Mouse (Mus musculus): ENCODE results near the gene Apoc2. TPM values are rescaled to one million over a fixed set of nuclear protein-coding genes. Genes with fewer than 3 reads are reported as not detected.

Apoc2 gene
- polyA plus RNA-seq, 1 experiment from 2014 or later, result 0.23 TPM

GRCm38 (mm10) chr7:19668947-19669721, 8.6 kb downstream of the Apoc2 start:
- 7% methylated on average over 10 of the region's 10 CpGs for WGBS
- Histone ChIP-seq H3K27ac (peak overlapping the region; percentile 45; the same call in 1 of the 2 replicates), H3K9ac (replicated peaks) (no peak overlapping the region), H3K27me3 (0 out of 2 replicates have a peak, but pooled peaks cover 3% of the 10 kb centered on the region), H3K4me3 (replicated peaks) (no peak overlapping the region), H3K36me3 (no peaks in the 10 kb centered on the region), H3K9me3 (no peaks in the 10 kb centered on the region), H3K4me2 (replicated peaks) (peak overlapping the region; percentile 22; the same call in 1 of the 2 replicates), H3K4me1 (replicated peaks) (peaks cover 13% of the 10 kb centered on the region)
- ATAC-seq, result peak; percentile 67

- H3K27ac ChIP-seq, result no peak overlapping the region
- H3K27me3 ChIP-seq, result 0 out of 2 replicates have a peak, but pooled peaks cover 3% of the 10 kb centered on the region
- no peak overlapping the region for H3K4me3 ChIP-seq (replicated peaks)
- ATAC-seq, result no peak
- H3K36me3 ChIP-seq, result 0 out of 2 replicates have a peak, but pooled peaks cover 5% of the 10 kb centered on the region
- WGBS, result 81% methylated on average over 2 of the region's 2 CpGs
- no peak overlapping the region for H3K9ac ChIP-seq (replicated peaks)
- H3K4me1 ChIP-seq (replicated peaks), result peaks cover 30% of the 10 kb centered on the region
- no peaks in the 10 kb centered on the region for H3K9me3 ChIP-seq
- no peak overlapping the region for H3K4me2 ChIP-seq (replicated peaks)
Observed at GRCm38 (mm10) chr7:19667434-19667833, 10.3 kb downstream of the Apoc2 start.

- no peak overlapping the region for H3K4me3 ChIP-seq (replicated peaks)
- H3K36me3 ChIP-seq, result 0 out of 2 replicates have a peak, but pooled peaks cover 10% of the 10 kb centered on the region
- 63% methylated on average over 3 of the region's 3 CpGs for WGBS
- no peak for ATAC-seq
- H3K27ac ChIP-seq, result no peak overlapping the region
- no peak overlapping the region for H3K4me2 ChIP-seq (replicated peaks)
- peaks cover 32% of the 10 kb centered on the region for H3K4me1 ChIP-seq (replicated peaks)
- H3K9me3 ChIP-seq, result no peaks in the 10 kb centered on the region
- no peak overlapping the region for H3K9ac ChIP-seq (replicated peaks)
- H3K27me3 ChIP-seq, result 0 out of 2 replicates have a peak, but pooled peaks cover 3% of the 10 kb centered on the region
Observed at GRCm38 (mm10) chr7:19666750-19667149, 11.0 kb downstream of the Apoc2 start.

GRCm38 (mm10) chr7:19664955-19665841, 12.5 kb downstream of the Apoc2 start, which contains the start of gene Clptm1:
Clptm1 (minus strand) TSS chr7:19665033.
- H3K9ac ChIP-seq (replicated peaks), result peak within 1 kb of the TSS; percentile 99
- under 1% methylated on average over 56 of the region's 63 CpGs for WGBS
- H3K36me3 ChIP-seq, result peaks cover 15% of the 10 kb centered on the region; the same call in 1 of the 2 replicates
- H3K4me1 ChIP-seq (replicated peaks), result peaks cover 32% of the 10 kb centered on the region
- peak within 1 kb of the TSS; percentile 93 for H3K4me2 ChIP-seq (replicated peaks)
- H3K9me3 ChIP-seq, result no peaks in the 10 kb centered on the region
- peak within 1 kb of the TSS; percentile 90 for H3K27ac ChIP-seq
- H3K27me3 ChIP-seq, result 0 out of 2 replicates have a peak, but pooled peaks cover 3% of the 10 kb centered on the region
- ATAC-seq, result peak; percentile 87
- peak within 1 kb of the TSS; percentile 94 for H3K4me3 ChIP-seq (replicated peaks)

GRCm38 (mm10) chr7:19664455-19664954, 13.2 kb downstream of the Apoc2 start:
- ATAC-seq, result peak; percentile 74
- peak overlapping the region; percentile 94 for H3K4me3 ChIP-seq (replicated peaks)
- peak overlapping the region; percentile 93 for H3K4me2 ChIP-seq (replicated peaks)
- H3K9ac ChIP-seq (replicated peaks), result peak overlapping the region; percentile 99
- H3K27me3 ChIP-seq, result 0 out of 2 replicates have a peak, but pooled peaks cover 3% of the 10 kb centered on the region
- peak overlapping the region; percentile 42 for H3K27ac ChIP-seq
- H3K4me1 ChIP-seq (replicated peaks), result peaks cover 32% of the 10 kb centered on the region
- peaks cover 21% of the 10 kb centered on the region; the same call in 1 of the 2 replicates for H3K36me3 ChIP-seq
- 0% methylated on average over 31 of the region's 37 CpGs for WGBS
- no peaks in the 10 kb centered on the region for H3K9me3 ChIP-seq

- H3K4me3 ChIP-seq (replicated peaks), result peak overlapping the region; percentile 94
- no peak overlapping the region for H3K27ac ChIP-seq
- no peaks in the 10 kb centered on the region for H3K9me3 ChIP-seq
- H3K36me3 ChIP-seq, result peaks cover 27% of the 10 kb centered on the region; the same call in 1 of the 2 replicates
- peaks cover 27% of the 10 kb centered on the region for H3K4me1 ChIP-seq (replicated peaks)
- peak overlapping the region; percentile 93 for H3K4me2 ChIP-seq (replicated peaks)
- peak overlapping the region; percentile 99 for H3K9ac ChIP-seq (replicated peaks)
- 21% methylated on average over 8 of the region's 8 CpGs for WGBS
- 0 out of 2 replicates have a peak, but pooled peaks cover 3% of the 10 kb centered on the region for H3K27me3 ChIP-seq
- peak; percentile 24; the same call in 1 of the 2 replicates for ATAC-seq
Observed at GRCm38 (mm10) chr7:19663940-19664339, 13.8 kb downstream of the Apoc2 start.

GRCm38 (mm10) chr7:19652614-19653013, 25.1 kb downstream of the Apoc2 start:
- ATAC-seq, result no peak
- H3K9ac ChIP-seq (replicated peaks), result no peak overlapping the region
- H3K27me3 ChIP-seq, result no peaks in the 10 kb centered on the region
- no peaks in the 10 kb centered on the region for H3K4me1 ChIP-seq (replicated peaks)
- H3K36me3 ChIP-seq, result peaks cover 84% of the 10 kb centered on the region
- H3K4me2 ChIP-seq (replicated peaks), result no peak overlapping the region
- no peak overlapping the region for H3K27ac ChIP-seq
- H3K9me3 ChIP-seq, result no peaks in the 10 kb centered on the region
- H3K4me3 ChIP-seq (replicated peaks), result no peak overlapping the region
- 97% methylated on average over 2 of the region's 2 CpGs for WGBS

- peaks cover 86% of the 10 kb centered on the region for H3K36me3 ChIP-seq
Observed at GRCm38 (mm10) chr7:19651063-19651786, 26.5 kb downstream of the Apoc2 start.

GRCm38 (mm10) chr7:19641223-19641622, 36.5 kb downstream of the Apoc2 start:
- Histone ChIP-seq H3K27ac (no peak overlapping the region), H3K4me3 (replicated peaks) (no peak overlapping the region), H3K9ac (replicated peaks) (no peak overlapping the region), H3K27me3 (no peaks in the 10 kb centered on the region), H3K9me3 (no peaks in the 10 kb centered on the region), H3K36me3 (peaks cover 98% of the 10 kb centered on the region), H3K4me2 (replicated peaks) (no peak overlapping the region), H3K4me1 (replicated peaks) (no peaks in the 10 kb centered on the region)
- 95% methylated on average over 4 of the region's 4 CpGs for WGBS
- ATAC-seq, result no peak

More at GRCm38 (mm10) chr7:19651063-19651786, 26.5 kb downstream of the Apoc2 start:
- H3K4me2 ChIP-seq (replicated peaks), result no peak overlapping the region
- no peak overlapping the region for H3K9ac ChIP-seq (replicated peaks)
- H3K9me3 ChIP-seq, result no peaks in the 10 kb centered on the region
- H3K4me3 ChIP-seq (replicated peaks), result no peak overlapping the region
- H3K27me3 ChIP-seq, result no peaks in the 10 kb centered on the region
- WGBS, result 95% methylated on average over 6 of the region's 6 CpGs
- H3K27ac ChIP-seq, result no peak overlapping the region
- no peaks in the 10 kb centered on the region for H3K4me1 ChIP-seq (replicated peaks)
- no peak for ATAC-seq

- no peak overlapping the region for H3K27ac ChIP-seq
- H3K27me3 ChIP-seq, result no peaks in the 10 kb centered on the region
- H3K9me3 ChIP-seq, result no peaks in the 10 kb centered on the region
- H3K36me3 ChIP-seq, result peaks cover 86% of the 10 kb centered on the region
- H3K9ac ChIP-seq (replicated peaks), result no peak overlapping the region
- WGBS, result 90% methylated on average over 11 of the region's 11 CpGs
- no peak overlapping the region for H3K4me2 ChIP-seq (replicated peaks)
- no peak overlapping the region for H3K4me3 ChIP-seq (replicated peaks)
- ATAC-seq, result no peak
- no peaks in the 10 kb centered on the region for H3K4me1 ChIP-seq (replicated peaks)
Observed at GRCm38 (mm10) chr7:19635074-19635827, 42.5 kb downstream of the Apoc2 start.
